Mouse (Mus musculus) kidney, embryonic 14.5 days (tissue): ENCODE measurements around the gene Chst8. TPM values are rescaled to one million over a fixed set of nuclear protein-coding genes. Genes with fewer than 3 reads are reported as not detected.

Source experiments
- ATAC-seq: fragments of 200-750 bp; cut with Nextera tagmentation; 2 replicates; pipeline ENCODE4 v1.8.0; 2017; ENCODE audit warnings: moderate number of reproducible peaks, mild to moderate bottlenecking, moderate TSS enrichment, moderate library complexity; ENCODE audit not compliant: low FRiP score, low TSS enrichment
- H3K27ac ChIP-seq: fragments of 300-500 bp; sonication (generic); 2 replicates; pipeline ENCODE4 v1.5.1; 2014; ENCODE audit warnings: low read depth, mild to moderate bottlenecking, low read length, moderate library complexity, mixed read lengths
- H3K27me3 ChIP-seq: fragments of 300-500 bp; sonication (generic); 2 replicates; pipeline ENCODE4 v1.6.1; 2014; ENCODE audit warnings: mild to moderate bottlenecking, low read length; ENCODE audit not compliant: control insufficient read depth, insufficient read depth
- H3K36me3 ChIP-seq: fragments of 300-500 bp; sonication (generic); 2 replicates; pipeline ENCODE4 v1.6.1; 2014; ENCODE audit warnings: low read length, mixed read lengths; ENCODE audit not compliant: control insufficient read depth, insufficient read depth
- H3K4me1 ChIP-seq: fragments of 300-500 bp; sonication (generic); 2 replicates; pipeline ENCODE4 v1.6.1; 2014; ENCODE audit warnings: low read length, mixed read lengths; ENCODE audit not compliant: control insufficient read depth, insufficient read depth
- H3K4me2 ChIP-seq: fragments of 300-500 bp; sonication (generic); replicated peaks from 2 replicates; pipeline ENCODE4 v1.6.1; 2014; ENCODE audit warnings: low read depth, mild to moderate bottlenecking, low read length
- H3K4me3 ChIP-seq: fragments of 300-500 bp; sonication (generic); 2 replicates; pipeline ENCODE4 v1.5.1; 2014; ENCODE audit warnings: mild to moderate bottlenecking, low read length
- H3K9ac ChIP-seq: fragments of 300-500 bp; sonication (generic); 2 replicates; pipeline ENCODE4 v1.6.1; 2014; ENCODE audit warnings: low read depth, mild to moderate bottlenecking, low read length, moderate library complexity
- H3K9me3 ChIP-seq: fragments of 300-500 bp; sonication (generic); 2 replicates; pipeline ENCODE4 v1.6.1; 2016; ENCODE audit warnings: low read length; ENCODE audit not compliant: control insufficient read depth
- WGBS: fragments of 180-500 bp; shearing (Covaris S2); extraction: QIAGEN DNeasy Blood & Tissue Kit; methylation state at CpG from one replicate; pipeline ENCODE4 v1.1.7; 2014; 5-methylcytosine and 5-hydroxymethylcytosine counted together
- polyA plus RNA-seq: library from polyadenylated mRNA; unstranded; fragments of >200 nt; fragmentation: Nextera tagmentation; extraction: Ambion mirVana; gene quantifications from 2 replicates; pipeline ENCODE4 v1.2.1, GENCODE M21; 2014

Gene Chst8
- polyA plus RNA-seq, 1 experiment from 2014 or later: 8.7 TPM

- Histone ChIP-seq H3K4me1 (peaks cover 7% of the 10 kb centered on the region), H3K27ac (no peak overlapping the region), H3K36me3 (no peaks in the 10 kb centered on the region), H3K4me2 (no peak overlapping the region), H3K27me3 (no peaks in the 10 kb centered on the region), H3K9me3 (no peaks in the 10 kb centered on the region), H3K9ac (no peak overlapping the region), H3K4me3 (no peak overlapping the region)
- WGBS: 19% methylated on average over 11 of the region's 11 CpGs
- no peak for ATAC-seq
Observed at GRCm38 (mm10) chr7:34702718-34703351, 109.7 kb downstream of the Chst8 start.

GRCm38 (mm10) chr7:34699888-34700287 lies 112.6 kb downstream of the Chst8 start:
- Histone ChIP-seq H3K4me3 (no peak overlapping the region), H3K27ac (no peak overlapping the region), H3K4me1 (peaks cover 3% of the 10 kb centered on the region), H3K9me3 (no peaks in the 10 kb centered on the region), H3K36me3 (no peaks in the 10 kb centered on the region), H3K9ac (no peak overlapping the region), H3K4me2 (no peak overlapping the region), H3K27me3 (no peaks in the 10 kb centered on the region)
- WGBS: 66% methylated on average over 3 of the region's 3 CpGs
- ATAC-seq: no peak

GRCm38 (mm10) chr7:34698221-34698620 lies 114.3 kb downstream of the Chst8 start:
- 18% methylated on average over 9 of the region's 9 CpGs for WGBS
- H3K4me1 ChIP-seq: no peaks in the 10 kb centered on the region

GRCm38 (mm10) chr7:34696086-34696485 lies 116.4 kb downstream of the Chst8 start:
- no peak overlapping the region for H3K4me2 ChIP-seq
- no peaks in the 10 kb centered on the region for H3K9me3 ChIP-seq
- no peak overlapping the region for H3K9ac ChIP-seq
- WGBS: 73% methylated on average over 9 of the region's 9 CpGs
- no peak overlapping the region for H3K27ac ChIP-seq
- no peaks in the 10 kb centered on the region for H3K27me3 ChIP-seq
- H3K36me3 ChIP-seq: no peaks in the 10 kb centered on the region
- no peak overlapping the region for H3K4me3 ChIP-seq
- ATAC-seq: no peak
- peaks cover 6% of the 10 kb centered on the region; the same call in 1 of the 2 replicates for H3K4me1 ChIP-seq

More at GRCm38 (mm10) chr7:34698221-34698620, 114.3 kb downstream of the Chst8 start:
- Histone ChIP-seq H3K4me2 (no peak overlapping the region), H3K27me3 (no peaks in the 10 kb centered on the region), H3K4me3 (no peak overlapping the region), H3K27ac (no peak overlapping the region), H3K9me3 (no peaks in the 10 kb centered on the region), H3K9ac (no peak overlapping the region), H3K36me3 (no peaks in the 10 kb centered on the region)
- peak; percentile 60; the same call in 1 of the 2 replicates for ATAC-seq

GRCm38 (mm10) chr7:34694898-34695297 lies 117.6 kb downstream of the Chst8 start:
- Histone ChIP-seq H3K4me2 (no peak overlapping the region), H3K9me3 (no peaks in the 10 kb centered on the region), H3K27ac (no peak overlapping the region), H3K27me3 (no peaks in the 10 kb centered on the region), H3K4me1 (peaks cover 16% of the 10 kb centered on the region; the same call in 1 of the 2 replicates), H3K9ac (no peak overlapping the region), H3K36me3 (no peaks in the 10 kb centered on the region), H3K4me3 (no peak overlapping the region)
- ATAC-seq: no peak
- WGBS: 61% methylated on average over 9 of the region's 9 CpGs

- Histone ChIP-seq H3K36me3 (no peaks in the 10 kb centered on the region), H3K27ac (no peak overlapping the region), H3K4me3 (no peak overlapping the region), H3K27me3 (no peaks in the 10 kb centered on the region), H3K4me2 (no peak overlapping the region), H3K9ac (no peak overlapping the region), H3K9me3 (no peaks in the 10 kb centered on the region), H3K4me1 (peaks cover 16% of the 10 kb centered on the region; the same call in 1 of the 2 replicates)
- WGBS: 95% methylated on average over 13 of the region's 13 CpGs
- ATAC-seq: no peak
Observed at GRCm38 (mm10) chr7:34693916-34694315, 118.6 kb downstream of the Chst8 start.

GRCm38 (mm10) chr7:34693072-34693471 lies 119.4 kb downstream of the Chst8 start:
- Histone ChIP-seq H3K9me3 (no peaks in the 10 kb centered on the region), H3K36me3 (no peaks in the 10 kb centered on the region), H3K9ac (no peak overlapping the region), H3K27me3 (no peaks in the 10 kb centered on the region), H3K27ac (no peak overlapping the region), H3K4me1 (peaks cover 16% of the 10 kb centered on the region; the same call in 1 of the 2 replicates), H3K4me2 (no peak overlapping the region), H3K4me3 (no peak overlapping the region)
- no peak for ATAC-seq
- WGBS: 60% methylated on average over 4 of the region's 4 CpGs

- Histone ChIP-seq H3K4me3 (no peak overlapping the region), H3K9ac (no peak overlapping the region), H3K4me1 (peaks cover 16% of the 10 kb centered on the region; the same call in 1 of the 2 replicates), H3K36me3 (no peaks in the 10 kb centered on the region), H3K27ac (no peak overlapping the region), H3K27me3 (no peaks in the 10 kb centered on the region), H3K4me2 (no peak overlapping the region), H3K9me3 (no peaks in the 10 kb centered on the region)
- ATAC-seq: no peak
- WGBS: 39% methylated on average over 13 of the region's 13 CpGs
Observed at GRCm38 (mm10) chr7:34690111-34690510, 122.4 kb downstream of the Chst8 start.

GRCm38 (mm10) chr7:34689028-34689427 lies 123.5 kb downstream of the Chst8 start:
- 29% methylated on average over 6 of the region's 6 CpGs for WGBS
- H3K36me3 ChIP-seq: no peaks in the 10 kb centered on the region
- H3K4me3 ChIP-seq: no peak overlapping the region
- no peaks in the 10 kb centered on the region for H3K9me3 ChIP-seq
- no peak overlapping the region for H3K9ac ChIP-seq
- peak; percentile 32; the same call in 1 of the 2 replicates for ATAC-seq
- no peak overlapping the region for H3K4me2 ChIP-seq
- no peaks in the 10 kb centered on the region for H3K27me3 ChIP-seq
- H3K27ac ChIP-seq: no peak overlapping the region
- peaks cover 16% of the 10 kb centered on the region; the same call in 1 of the 2 replicates for H3K4me1 ChIP-seq
